8 mouse cellular contexts compared by ENCODE assay signal in genomic region chr14:120847006-120847405, GRCm38 (mm10).
DNase-seq lines count a peak whose midpoint lies in the region; ATAC-seq and TF ChIP-seq lines count a peak whose summit lies in the region.

No protein-coding gene starts in this region.

- H3K36me3 ChIP-seq in kidney, postnatal 0 days (ENCODE audit: insufficient read depth, low read length), result no peaks in the 10 kb centered on the region
- H3K36me3 ChIP-seq in lung, postnatal 0 days (ENCODE audit: insufficient read depth, low read length), result no peaks in the 10 kb centered on the region
- H3K36me3 ChIP-seq in hindbrain, embryonic 10.5 days, result no peaks in the 10 kb centered on the region

- TF ChIP-seq CTCF in kidney, postnatal 0 days (IDR thresholded peaks at IDR 0.05; ENCODE audit: low read depth), result no peak
- peak; percentile 23; the same call in 1 of the 2 replicates for TF ChIP-seq CTCF in lung, postnatal 0 days (IDR thresholded peaks at IDR 0.05)

- 46% methylated on average over 5 of the region's 5 CpGs for WGBS in kidney, postnatal 0 days
- WGBS in lung, postnatal 0 days, result 27% methylated on average over 5 of the region's 5 CpGs
- WGBS in hindbrain, embryonic 10.5 days, result 77% methylated on average over 5 of the region's 5 CpGs

- ATAC-seq in kidney, postnatal 0 days (replicated peaks; ENCODE audit: low FRiP score, low read depth), result no peak
- peak; percentile 60 for ATAC-seq in lung, postnatal 0 days
- no peak for ATAC-seq in megakaryocyte, adult 5-6 weeks (ENCODE audit: poor library complexity, severe bottlenecking)

- peak; percentile 51 for DNase-seq in kidney, postnatal 0 days (ENCODE audit: low spot score)
- no peak for DNase-seq in kidney, adult 18-20 months
- peak; percentile 55 for DNase-seq in adrenal gland, adult 8-10 months
- peak; percentile 50 to 69 for DNase-seq in heart, adult 9 months (ENCODE audit: low spot score in 2 of 2)
- peak; percentile 63 for DNase-seq in lung, postnatal 0 days (ENCODE audit: low spot score)
- no peak for DNase-seq in cerebellum, postnatal 4 days (ENCODE audit: low spot score in 2 of 2)
- no peak for DNase-seq in hindbrain, embryonic 10.5 days (ENCODE audit: low spot score)

- no peaks in the 10 kb centered on the region for H3K4me1 ChIP-seq in kidney, postnatal 0 days (replicated peaks; ENCODE audit: insufficient read depth, low read length)
- no peaks in the 10 kb centered on the region for H3K4me1 ChIP-seq in lung, postnatal 0 days (ENCODE audit: insufficient read depth, low read depth, low read length)
- peaks cover 26% of the 10 kb centered on the region for H3K4me1 ChIP-seq in hindbrain, embryonic 10.5 days (replicated peaks)

- no peak overlapping the region for H3K27ac ChIP-seq in kidney, postnatal 0 days
- H3K27ac ChIP-seq in lung, postnatal 0 days (ENCODE audit: low read length), result no peak overlapping the region
- no peak overlapping the region for H3K27ac ChIP-seq in hindbrain, embryonic 10.5 days

- H3K9me3 ChIP-seq in kidney, postnatal 0 days (replicated peaks; ENCODE audit: low read length), result no peaks in the 10 kb centered on the region
- H3K9me3 ChIP-seq in lung, postnatal 0 days (ENCODE audit: low read length), result no peaks in the 10 kb centered on the region
- no peaks in the 10 kb centered on the region for H3K9me3 ChIP-seq in hindbrain, embryonic 10.5 days

- no peaks in the 10 kb centered on the region for H3K27me3 ChIP-seq in kidney, postnatal 0 days (ENCODE audit: insufficient read depth, low read length)
- no peaks in the 10 kb centered on the region for H3K27me3 ChIP-seq in lung, postnatal 0 days (replicated peaks; ENCODE audit: insufficient read depth, low read length)
- H3K27me3 ChIP-seq in hindbrain, embryonic 10.5 days (ENCODE audit: insufficient read depth, poor library complexity, severe bottlenecking), result no peaks in the 10 kb centered on the region

- H3K9ac ChIP-seq in kidney, postnatal 0 days (ENCODE audit: low read depth, low read length), result no peak overlapping the region
- no peak overlapping the region for H3K9ac ChIP-seq in lung, postnatal 0 days (replicated peaks; ENCODE audit: low read depth)

- no peak overlapping the region for H3K4me2 ChIP-seq in kidney, postnatal 0 days (ENCODE audit: low read length)
- H3K4me2 ChIP-seq in lung, postnatal 0 days (replicated peaks; ENCODE audit: low read depth, low read length), result no peak overlapping the region

- no peak overlapping the region for H3K4me3 ChIP-seq in kidney, postnatal 0 days (replicated peaks; ENCODE audit: low read depth, low read length)
- H3K4me3 ChIP-seq in lung, postnatal 0 days (ENCODE audit: low read depth, low read length), result no peak overlapping the region
- H3K4me3 ChIP-seq in hindbrain, embryonic 10.5 days, result no peak overlapping the region

- no peak for TF ChIP-seq EP300 in lung, postnatal 0 days (IDR thresholded peaks at IDR 0.05)

Comparison
In these comparisons a context has a peak if more than half of its experiments do, and no peak if none do; other contexts are left out.
1. DNase-seq: peak in kidney, postnatal 0 days (single experiment), adrenal gland, adult 8-10 months (single experiment), heart, adult 9 months (2 of 2) and lung, postnatal 0 days (single experiment); none in kidney, adult 18-20 months (single experiment), cerebellum, postnatal 4 days (0 of 2) and hindbrain, embryonic 10.5 days (single experiment).